Mouse (Mus musculus): ENCODE measurements around the gene Pde6d.

Gene Pde6d

DNA sequence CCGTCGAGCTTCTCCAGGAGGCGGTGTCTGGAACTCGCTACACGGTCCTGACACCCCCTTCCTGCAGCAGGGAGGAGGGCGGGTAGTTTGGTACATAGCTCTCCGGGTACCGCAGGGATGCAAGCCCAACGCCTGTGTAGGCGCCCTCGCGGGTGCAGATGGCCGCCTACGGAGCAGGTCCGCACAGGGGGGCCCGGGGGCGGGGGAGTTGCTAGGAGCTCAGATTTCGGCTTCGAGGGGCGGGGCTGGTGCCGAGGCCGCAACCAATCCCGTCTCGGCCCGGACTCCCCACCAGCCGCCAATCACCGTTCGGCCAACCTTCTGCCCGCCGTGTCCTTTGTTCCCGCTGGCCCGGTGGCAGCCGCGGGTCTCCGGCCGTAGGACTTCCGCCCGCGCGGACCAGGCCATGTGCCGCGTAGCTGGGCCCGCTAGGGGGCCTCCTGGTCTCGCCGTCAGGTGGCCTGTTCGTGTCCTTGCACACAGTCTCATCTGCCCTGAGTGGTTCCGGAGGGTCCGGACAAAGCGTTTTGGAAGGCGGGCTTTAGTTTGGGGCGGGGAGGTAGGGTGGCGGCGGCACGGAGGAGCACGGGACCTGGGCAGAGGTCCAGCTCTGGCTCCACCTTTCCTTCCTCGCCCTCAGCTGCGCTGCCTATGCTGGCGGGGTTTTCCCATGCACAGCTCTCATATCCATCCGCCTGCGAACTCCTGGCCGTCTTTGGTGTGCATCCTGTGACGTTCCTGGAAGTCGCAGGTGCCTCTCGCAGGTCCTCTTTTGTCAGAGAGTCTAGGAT, 78.3 kb downstream of the Pde6d start:
- no peak for DNase-seq (ENCODE audit: extremely low spot score, low read depth, low spot score)

DNA sequence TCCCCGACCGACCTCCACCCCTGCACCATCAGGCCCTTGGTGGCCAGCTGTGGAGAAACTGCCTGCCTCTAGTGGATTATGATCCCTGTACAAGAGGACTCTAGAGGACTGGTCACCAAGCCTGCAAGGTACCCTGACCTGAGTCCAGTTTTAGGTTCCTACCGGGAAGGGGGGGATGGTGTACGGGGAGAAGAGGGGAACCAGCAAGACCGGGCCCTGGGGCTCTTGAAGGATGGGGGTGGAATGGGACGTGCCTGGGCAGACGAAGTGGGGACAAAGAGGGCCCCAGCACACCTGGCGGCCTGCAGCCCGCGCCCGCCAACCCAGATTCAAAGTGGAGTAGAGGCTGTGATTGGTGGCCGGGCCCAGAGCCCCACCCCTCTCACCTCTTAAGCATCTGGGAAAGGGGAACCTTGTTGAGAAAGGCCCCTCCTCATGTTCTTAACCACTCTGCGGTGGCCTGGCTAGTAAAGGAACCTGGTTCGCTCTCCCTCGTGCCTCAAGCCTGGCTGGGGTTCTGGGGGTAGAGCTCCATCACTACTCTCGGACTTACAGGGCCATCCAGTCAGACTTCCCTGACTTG, 79.2 kb downstream of the Pde6d start:
- no peak for DNase-seq (ENCODE audit: extremely low spot score, low read depth, low spot score)

DNA sequence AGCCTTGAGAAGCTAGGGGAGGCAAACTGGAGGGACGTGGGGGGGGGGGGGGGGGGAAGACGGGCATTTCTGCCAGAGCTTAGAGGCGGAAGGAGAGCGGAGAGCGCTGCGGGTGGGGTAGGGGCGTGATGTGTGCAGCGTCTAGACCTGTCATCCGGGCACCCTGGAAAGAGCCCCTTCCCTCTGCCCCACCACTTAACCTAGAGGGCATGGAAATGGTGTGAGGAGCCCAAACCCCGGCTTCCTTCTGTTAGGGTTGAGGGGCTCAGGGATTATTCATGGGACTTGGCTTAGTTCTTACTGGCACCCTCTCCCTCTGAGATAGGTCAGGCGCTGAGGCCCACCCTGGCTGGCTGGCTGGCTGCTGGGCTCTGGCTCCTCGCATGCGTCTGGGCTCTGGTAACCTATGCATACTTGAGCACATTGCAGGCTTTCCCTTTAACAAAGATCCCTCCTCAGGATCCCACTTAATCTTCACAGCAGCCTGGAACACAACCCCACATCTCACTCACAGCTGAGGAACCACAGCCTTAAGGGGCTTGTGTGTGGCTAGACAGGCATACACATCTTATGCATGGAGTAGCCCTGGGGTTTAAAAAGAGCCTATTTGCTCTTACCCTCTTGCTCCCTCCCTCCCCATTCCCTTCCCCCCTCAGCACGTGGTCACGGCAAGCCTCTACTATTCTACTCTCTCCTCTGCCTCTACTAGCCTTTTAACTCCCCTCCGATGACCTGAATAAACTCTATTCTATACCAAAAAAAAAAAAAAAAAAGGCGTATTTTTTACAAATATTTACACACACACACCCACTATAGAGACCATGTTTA, 80.0 kb downstream of the Pde6d start:
- DNase-seq (ENCODE audit: extremely low spot score, low read depth, low spot score) = no peak

GRCm38 (mm10) chr1:86501559-86501958, 80.9 kb downstream of the Pde6d start:
- no peak for DNase-seq (ENCODE audit: extremely low spot score, low read depth, low spot score)

DNA sequence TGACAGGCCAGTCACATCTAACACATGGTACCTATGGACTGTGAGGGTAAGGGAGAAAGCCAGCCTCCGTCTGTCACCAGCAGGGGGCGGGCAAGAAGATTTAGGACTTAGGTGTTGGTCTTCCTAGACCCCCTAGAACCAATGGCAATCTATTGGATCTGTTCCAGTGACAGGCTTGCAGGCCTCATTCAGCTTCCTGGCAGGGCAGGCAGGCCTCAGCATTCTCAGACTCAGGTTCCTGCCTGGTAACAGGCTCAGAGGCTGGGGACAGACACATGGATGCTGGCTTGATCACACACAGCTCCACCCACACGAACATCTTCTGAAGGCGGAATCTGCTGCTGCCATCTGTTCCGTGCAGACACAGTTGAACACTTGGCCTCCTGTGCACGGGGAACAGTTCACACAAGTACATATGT, 81.3 kb downstream of the Pde6d start:
- DNase-seq (ENCODE audit: extremely low spot score, low read depth, low spot score) = no peak

DNA sequence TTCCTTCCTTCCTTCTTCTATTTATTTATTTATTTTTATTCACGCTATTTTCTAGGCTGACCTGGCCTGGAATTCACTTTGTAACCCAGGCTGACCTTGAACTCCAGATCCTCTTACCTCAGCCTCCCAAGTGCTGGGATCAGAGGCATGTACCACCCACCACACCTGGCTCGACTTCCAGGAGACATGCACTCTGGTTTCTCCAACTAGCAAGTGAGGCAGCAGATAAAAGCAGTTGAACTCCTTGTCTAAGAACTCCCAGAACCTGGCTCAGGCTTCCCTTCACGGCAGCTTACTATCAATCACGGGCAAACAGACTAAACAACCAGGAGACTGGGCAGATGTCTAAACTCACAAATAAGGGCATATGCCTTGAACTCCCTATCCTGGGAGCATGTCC, 81.7 kb downstream of the Pde6d start:
- DNase-seq (ENCODE audit: extremely low spot score, low read depth, low spot score) = no peak

DNA sequence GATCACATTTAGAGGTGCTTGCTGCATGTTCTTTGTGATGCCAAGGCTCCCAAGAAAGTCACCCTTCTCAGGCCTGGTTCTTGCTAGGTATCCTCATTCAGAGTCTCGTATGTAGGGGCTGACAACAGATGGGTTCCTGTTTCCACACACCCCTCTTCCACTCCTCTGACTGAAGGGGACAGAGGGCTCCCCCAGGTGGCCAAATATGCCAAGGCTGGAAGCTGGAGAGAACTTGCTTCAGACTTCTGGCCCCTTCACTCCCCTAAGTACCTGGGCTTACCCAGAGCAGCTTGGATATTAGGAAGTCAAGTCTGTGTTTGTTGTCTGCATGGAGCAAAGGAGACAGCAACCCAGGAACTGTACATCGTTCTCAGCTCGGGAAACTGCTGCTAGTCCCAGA, 82.5 kb downstream of the Pde6d start:
- no peak for DNase-seq (ENCODE audit: extremely low spot score, low read depth, low spot score)

- DNase-seq (ENCODE audit: extremely low spot score, low read depth, low spot score) = no peak
Observed at GRCm38 (mm10) chr1:86498611-86499010, 83.8 kb downstream of the Pde6d start.

DNA sequence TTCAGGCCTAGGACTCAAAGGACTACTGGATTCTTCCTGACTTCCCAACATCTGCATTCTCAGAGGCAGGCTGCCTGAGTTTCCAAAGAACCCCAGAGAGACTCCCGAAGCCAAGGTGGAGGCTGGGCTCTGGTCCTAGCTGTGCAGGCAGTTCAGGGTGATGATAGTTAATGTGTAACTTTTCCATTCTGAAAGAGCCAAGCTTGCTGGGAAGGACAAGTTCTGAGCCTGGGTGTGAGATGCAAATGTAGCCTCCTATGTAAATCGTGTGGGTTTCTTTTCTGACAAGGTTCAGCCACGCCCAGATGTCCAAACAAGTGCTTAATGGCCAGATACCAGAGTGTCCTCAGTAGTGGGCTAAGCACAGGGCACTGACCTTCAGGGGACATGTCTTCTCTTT, 84.4 kb downstream of the Pde6d start:
- DNase-seq (ENCODE audit: extremely low spot score, low read depth, low spot score) = no peak

DNA sequence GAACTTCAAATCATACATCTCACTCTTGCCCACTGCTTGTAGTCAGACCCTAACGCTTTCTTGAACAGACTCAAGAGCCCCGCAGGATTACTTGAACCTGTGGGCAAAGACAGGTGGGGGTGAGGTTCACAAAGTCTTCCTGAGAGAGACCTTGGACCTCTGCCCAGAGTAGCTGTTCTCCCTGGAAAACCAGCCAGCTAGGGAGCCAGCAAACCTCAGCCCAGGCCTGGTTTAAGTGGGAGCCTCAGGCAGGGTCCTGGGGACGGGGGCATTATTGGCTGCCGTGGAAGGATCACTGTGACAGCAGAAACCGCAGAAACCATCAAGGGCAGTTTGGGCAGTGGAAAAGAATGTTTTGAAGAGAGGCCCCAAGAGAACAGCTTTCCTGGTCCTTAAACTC, 85.1 kb downstream of the Pde6d start:
- DNase-seq (ENCODE audit: extremely low spot score, low read depth, low spot score) = no peak

GRCm38 (mm10) chr1:86496340-86496739, 86.1 kb downstream of the Pde6d start:
- DNase-seq (ENCODE audit: extremely low spot score, low read depth, low spot score) = no peak

DNA sequence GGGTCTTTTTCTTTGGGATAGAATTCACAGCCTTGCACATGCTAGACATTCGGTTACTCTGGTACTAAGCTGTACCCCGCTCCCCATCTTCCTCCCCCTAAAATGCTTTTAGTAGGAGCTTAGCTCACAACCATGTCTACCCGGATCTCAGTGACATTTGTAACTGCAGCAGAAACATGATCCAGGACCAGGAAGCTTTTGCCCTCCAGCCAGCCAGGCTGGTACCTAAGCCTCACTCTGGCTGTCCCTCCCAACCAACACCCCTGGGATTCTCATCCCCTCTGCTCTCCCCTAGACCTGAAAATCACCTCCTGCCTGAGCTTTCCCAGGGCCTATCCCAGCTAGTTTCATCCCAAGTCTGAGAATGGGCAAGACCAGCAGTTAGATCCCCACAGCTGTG, 88.6 kb downstream of the Pde6d start:
- DNase-seq (ENCODE audit: extremely low spot score, low read depth, low spot score) = no peak
